Mouse (Mus musculus) ES-E14 (cell line): ENCODE measurements around the gene 2700097O09Rik. TPM values are rescaled to one million over a fixed set of nuclear protein-coding genes. Genes with fewer than 3 reads are reported as not detected.
A peak's percentile ranks its signal among the peaks of the same experiment; 100 is the strongest.

Experiments
- DNase-seq: peaks from one replicate; pipeline ENCODE4 v3.0.0-alpha.2; 2013; ENCODE audit warnings: low read depth, low spot score
- H3K27ac ChIP-seq: 2 replicates; pipeline ENCODE4 v1.5.1; 2012; ENCODE audit warnings: low read depth, mild to moderate bottlenecking, low read length, moderate library complexity, mixed read lengths; ENCODE audit not compliant: poor library complexity, insufficient read depth, severe bottlenecking
- H3K36me3 ChIP-seq: 2 replicates; pipeline ENCODE4 v1.6.1; 2012; ENCODE audit warnings: mild to moderate bottlenecking, low read length, moderate library complexity, mixed read lengths; ENCODE audit not compliant: control insufficient read depth, poor library complexity, insufficient read depth, severe bottlenecking
- H3K4me1 ChIP-seq, 2 experiments: fragments of 150-350 bp in 1 of 2; sonication (generic) in 1 of 2; 2 replicates each; pipeline ENCODE4 v1.6.1; 2012; ENCODE audit warnings: low read length in 2 of 2, mild to moderate bottlenecking in 1 of 2, mixed read lengths in 1 of 2; ENCODE audit not compliant: control insufficient read depth in 2 of 2, insufficient read depth in 2 of 2, poor library complexity in 1 of 2
- H3K4me3 ChIP-seq, 2 experiments: fragments of 150-350 bp in 1 of 2; sonication (generic) in 1 of 2; 2 replicates each; pipeline ENCODE4 v1.5.1; 2012; ENCODE audit warnings: low read length in 2 of 2, low read depth in 1 of 2, mild to moderate bottlenecking in 1 of 2, mixed read lengths in 1 of 2; ENCODE audit not compliant: insufficient read depth in 1 of 2, poor library complexity in 1 of 2, severe bottlenecking in 1 of 2
- H3K9ac ChIP-seq: 2 replicates; pipeline ENCODE4 v1.6.1; 2012; ENCODE audit warnings: low read depth, mild to moderate bottlenecking, low read length, mixed read lengths; ENCODE audit not compliant: poor library complexity, insufficient read depth, severe bottlenecking
- H3K9me3 ChIP-seq: fragments of 150-350 bp; sonication (generic); 2 replicates; pipeline ENCODE4 v1.6.1; 2012; ENCODE audit warnings: low read depth, mild to moderate bottlenecking, low read length; ENCODE audit not compliant: control insufficient read depth, insufficient read depth
- CHD2 ChIP-seq: IDR thresholded peaks from 2 replicates; pipeline ENCODE4 v1.6.1; 2014; ENCODE audit warnings: mild to moderate bottlenecking, low read depth, low read length, inconsistent platforms
- HCFC1 ChIP-seq: IDR thresholded peaks from 2 replicates; pipeline ENCODE4 v1.6.1; 2012; ENCODE audit warnings: low read length, inconsistent platforms, borderline replicate concordance; ENCODE audit not compliant: insufficient read depth
- MAFK ChIP-seq: IDR thresholded peaks from 2 replicates; pipeline ENCODE4 v1.6.1; 2014; ENCODE audit warnings: mild to moderate bottlenecking, low read depth, low read length, inconsistent platforms; ENCODE audit not compliant: insufficient read depth
- ZC3H11A ChIP-seq: IDR thresholded peaks from 2 replicates; pipeline ENCODE4 v1.6.1; 2012; ENCODE audit warnings: low read depth, mild to moderate bottlenecking, inconsistent platforms, low read length, borderline replicate concordance
- ZNF384 ChIP-seq: IDR thresholded peaks from 2 replicates; pipeline ENCODE4 v1.6.1; 2012; ENCODE audit warnings: low read depth, low read length, inconsistent platforms
- in situ Hi-C, 2 experiments: fragments of 600-800 bp; cut with MboI; formaldehyde crosslinking; loops; one replicate each; pipeline ENCODE4 v1.15.1; 2025; ENCODE audit warnings: low sequenced_read_pairs in 2 of 2, inconsistent platforms in 1 of 2; ENCODE audit not compliant: unreplicated experiment in 2 of 2
- total RNA-seq: library from RNA; depleted of rRNA; stranded (reverse); fragments of 300-350 nt; gene quantifications from 2 replicates; pipeline ENCODE4 v1.2.3, GENCODE M21; 2012; rRNA removed

Gene 2700097O09Rik
- total RNA-seq, 1 experiment = 33.1 TPM

DNA sequence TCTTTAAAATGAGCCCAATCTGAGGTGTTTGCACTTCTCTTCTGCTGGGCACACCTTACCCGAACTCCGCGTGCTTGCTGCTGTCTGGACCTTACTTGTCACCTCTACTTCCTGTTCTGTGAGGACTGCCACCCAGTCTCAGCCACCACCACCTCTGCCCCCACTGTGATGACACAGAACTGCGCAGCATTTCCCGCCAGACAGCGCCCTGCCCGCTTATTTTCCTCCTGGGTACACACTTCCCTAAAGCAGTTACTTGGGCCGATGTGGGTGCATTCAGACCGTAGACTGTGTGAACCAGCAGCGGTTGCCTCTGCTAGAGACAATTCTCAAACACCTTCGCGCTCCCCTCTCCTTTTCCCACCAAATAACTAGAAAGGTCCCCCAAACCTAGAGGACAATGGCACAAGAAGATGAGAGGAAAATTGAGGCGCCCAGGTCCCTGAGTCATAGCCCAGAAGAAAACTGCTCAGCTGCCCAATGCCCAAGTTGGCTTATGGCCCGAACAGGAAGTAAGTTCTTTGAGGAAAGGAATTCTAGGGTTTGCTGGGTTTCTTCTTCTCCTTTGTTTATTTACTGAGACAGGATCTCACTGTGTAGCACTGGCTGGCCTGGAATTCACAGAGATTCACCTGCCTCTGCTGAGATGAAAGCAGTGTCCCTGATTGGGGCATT is 80.8 kb downstream of the 2700097O09Rik start:
- DNase-seq = no peak
- TF ChIP-seq ZC3H11A (no peak), HCFC1 (no peak), CHD2 (no peak), ZNF384 (no peak), MAFK (no peak)
- in situ Hi-C loops = no loop called here

DNA sequence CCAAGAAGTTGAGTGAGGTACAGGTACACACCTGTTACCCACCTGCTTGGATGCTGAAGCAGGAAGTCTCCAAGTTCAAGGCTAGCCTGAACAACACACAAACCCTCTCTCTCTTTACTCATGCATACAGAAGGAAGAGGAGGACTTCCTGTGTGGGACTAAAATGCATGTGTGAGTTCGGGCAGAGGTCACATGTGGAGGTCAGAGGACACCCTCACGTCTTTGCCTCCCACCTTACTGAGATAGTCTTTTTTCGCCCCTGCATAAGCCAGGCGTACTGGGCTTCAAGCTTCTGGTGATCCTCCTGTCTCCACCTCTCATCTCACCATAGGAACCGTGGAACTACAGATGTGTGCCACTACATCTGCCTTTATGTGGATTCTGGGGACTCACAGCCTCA is 81.5 kb downstream of the 2700097O09Rik start:
- Histone ChIP-seq H3K9me3 (no peaks in the 10 kb centered on the region), H3K36me3 (no peaks in the 10 kb centered on the region), H3K9ac (no peak overlapping the region), H3K4me1 (no peaks in the 10 kb centered on the region), H3K4me3 (no peak overlapping the region), H3K27ac (no peak overlapping the region)
- TF ChIP-seq CHD2 (no peak), MAFK (no peak), ZC3H11A (no peak)
- no peak for DNase-seq
- in situ Hi-C loops = no loop called here

More for the DNA sequence above, 80.8 kb downstream of the 2700097O09Rik start:
- Histone ChIP-seq H3K4me1 (no peaks in the 10 kb centered on the region), H3K9me3 (no peaks in the 10 kb centered on the region), H3K9ac (no peak overlapping the region), H3K27ac (no peak overlapping the region), H3K36me3 (no peaks in the 10 kb centered on the region), H3K4me3 (peak overlapping the region; percentile 15 to 20; a peak in 1 of 4 replicates)

DNA sequence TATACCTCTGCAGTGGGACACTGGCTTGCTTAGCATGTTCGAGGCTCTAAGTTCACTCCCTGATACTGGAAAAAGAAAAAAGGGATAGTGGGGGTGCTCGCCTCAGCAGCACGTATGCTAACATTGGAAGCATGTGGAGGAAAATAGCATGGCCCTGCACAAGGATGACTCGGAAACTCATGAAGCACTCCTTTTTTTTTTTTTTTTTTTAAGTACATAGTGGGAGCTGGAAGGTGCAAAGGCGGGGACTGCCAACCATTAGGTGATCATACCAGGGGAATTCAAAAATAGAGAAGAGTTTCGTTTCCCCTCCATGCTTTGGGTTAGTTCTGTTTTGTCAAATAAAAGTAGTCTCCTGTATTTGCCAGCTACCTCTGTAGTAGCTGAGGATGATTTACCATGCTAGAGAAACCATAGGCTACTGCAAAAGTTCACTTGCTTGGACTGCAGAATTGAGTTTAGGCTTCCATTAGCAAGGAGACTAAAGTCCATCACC is 82.9 kb downstream of the 2700097O09Rik start:
- H3K36me3 ChIP-seq = no peaks in the 10 kb centered on the region
- no peak for TF ChIP-seq ZNF384
- no peak for TF ChIP-seq MAFK
- no peak for TF ChIP-seq ZC3H11A
- TF ChIP-seq HCFC1 = no peak
- TF ChIP-seq CHD2 = no peak
- no peak overlapping the region for H3K9ac ChIP-seq
- H3K4me1 ChIP-seq = no peaks in the 10 kb centered on the region
- DNase-seq = no peak
- no peak overlapping the region for H3K27ac ChIP-seq
- H3K9me3 ChIP-seq = no peaks in the 10 kb centered on the region
- in situ Hi-C loops = no loop called here
- H3K4me3 ChIP-seq = no peak overlapping the region

DNA sequence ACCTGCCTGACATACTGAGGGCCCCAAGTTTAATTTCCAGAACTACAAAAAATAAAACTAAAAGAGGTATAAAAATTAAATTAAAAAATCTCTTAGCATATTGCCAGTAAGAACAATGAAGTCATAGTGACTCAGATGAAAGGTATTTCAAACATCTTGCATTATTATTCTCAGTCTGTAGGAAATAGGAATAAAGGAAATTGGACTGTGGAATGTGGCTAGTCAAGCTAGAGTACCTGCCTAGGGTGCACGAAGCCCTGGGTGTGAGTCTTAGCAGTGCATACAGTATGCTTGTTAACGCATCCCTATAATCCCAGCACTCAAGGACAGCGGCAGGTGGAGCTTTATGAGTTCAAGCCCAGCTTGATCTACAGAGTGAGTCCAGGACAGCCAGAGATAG is 83.9 kb downstream of the 2700097O09Rik start:
- Histone ChIP-seq H3K4me1 (no peaks in the 10 kb centered on the region), H3K4me3 (no peak overlapping the region), H3K27ac (no peak overlapping the region), H3K9ac (no peak overlapping the region), H3K36me3 (no peaks in the 10 kb centered on the region), H3K9me3 (no peaks in the 10 kb centered on the region)
- in situ Hi-C loops = no loop called here
- no peak for TF ChIP-seq HCFC1
- TF ChIP-seq MAFK = no peak
- TF ChIP-seq ZC3H11A = no peak
- no peak for TF ChIP-seq ZNF384
- TF ChIP-seq CHD2 = no peak
- DNase-seq = no peak

Other genes starting within 250 kb of the 2700097O09Rik start
- gene Cfl2, start 217.2 kb downstream of the 2700097O09Rik start, total RNA-seq = 32.6 and 50.9 TPM in 2 replicates
- not detected in 2 replicates for gene Gm20403, start 93.6 kb downstream of the 2700097O09Rik start, total RNA-seq
- 19.7 and 22.9 TPM in 2 replicates for gene Baz1a, start 65.8 kb downstream of the 2700097O09Rik start, total RNA-seq
- gene Srp54a, start 152 bp upstream of the 2700097O09Rik start, total RNA-seq = 32.8 and 52.4 TPM in 2 replicates
- 4.2 and 6.1 TPM in 2 replicates for gene Fam177a, start 44.4 kb upstream of the 2700097O09Rik start, total RNA-seq
- 14.4 and 14.7 TPM in 2 replicates for gene Srp54b, start 75.0 kb upstream of the 2700097O09Rik start, total RNA-seq
- gene 1700047I17Rik2, start 119.5 kb upstream of the 2700097O09Rik start, total RNA-seq = not detected in 2 replicates
- 17.4 and 31.7 TPM in 2 replicates for gene Srp54c, start 150.1 kb upstream of the 2700097O09Rik start, total RNA-seq
- gene 1110008L16Rik, start 219.5 kb upstream of the 2700097O09Rik start, total RNA-seq = 32.5 and 39.0 TPM in 2 replicates
- gene Ppp2r3c, start 222.9 kb upstream of the 2700097O09Rik start, total RNA-seq = 11.7 and 12.0 TPM in 2 replicates